Mouse (Mus musculus) common myeloid progenitor, adult 5-6 weeks (primary cell): Measurements from ENCODE around the gene Rrp1b. TPM values are rescaled to one million over a fixed set of nuclear protein-coding genes. Genes with fewer than 3 reads are reported as not detected.
A peak's percentile ranks its signal among the peaks of the same experiment; 100 is the strongest.
"Not testable (repeated sequence)": the region's sequence is repeated elsewhere in the genome, so short reads cannot be mapped to it uniquely, and the experiment has no call there.

Experiments
- ATAC-seq: replicated peaks from 2 replicates; pipeline ENCODE4 v1.8.0; 2016; ENCODE audit warnings: low read depth, mild to moderate bottlenecking, moderate TSS enrichment, inconsistent platforms; ENCODE audit not compliant: poor library complexity, severe bottlenecking
- total RNA-seq: library from RNA; stranded (forward); fragments of 200-1000, 187-1606 nt; gene quantifications from 2 replicates; pipeline ENCODE4 v1.2.3, GENCODE M21; 2017

Rrp1b gene
- total RNA-seq, 1 experiment from 2014 or later = 66.6 TPM

GRCm38 (mm10) chr17:32074658-32075057 is 38.8 kb downstream of the Rrp1b start:
- ATAC-seq = no peak

GRCm38 (mm10) chr17:32075164-32075563 is 39.3 kb downstream of the Rrp1b start:
- peak; percentile 63; the same call in 1 of the 2 replicates for ATAC-seq

DNA sequence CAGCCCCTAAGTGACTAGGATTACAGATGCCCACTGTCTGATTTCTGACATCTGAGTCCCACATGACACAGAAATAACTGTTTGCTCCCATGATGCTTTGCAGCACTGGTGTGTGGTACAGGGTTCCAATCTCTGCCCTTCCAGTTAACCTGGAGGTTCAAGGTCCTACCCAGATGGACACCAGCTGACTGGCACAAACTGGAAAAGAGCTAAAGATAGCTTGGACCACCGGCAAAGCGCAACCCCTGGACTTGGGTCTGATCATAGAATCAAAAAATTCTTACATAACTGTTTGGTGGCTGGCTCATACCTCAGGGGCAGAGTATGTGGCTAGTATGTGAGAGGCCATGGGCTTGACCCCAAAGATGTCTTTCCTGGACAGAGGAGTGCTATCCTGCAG is 47.5 kb downstream of the Rrp1b start:
- ATAC-seq = no peak

- ATAC-seq = no peak
These were observed 51.2 kb downstream of the Rrp1b start for GRCm38 (mm10) chr17:32087069-32087468.

- no peak for ATAC-seq
These were observed 55.1 kb downstream of the Rrp1b start for GRCm38 (mm10) chr17:32091032-32091363.

DNA sequence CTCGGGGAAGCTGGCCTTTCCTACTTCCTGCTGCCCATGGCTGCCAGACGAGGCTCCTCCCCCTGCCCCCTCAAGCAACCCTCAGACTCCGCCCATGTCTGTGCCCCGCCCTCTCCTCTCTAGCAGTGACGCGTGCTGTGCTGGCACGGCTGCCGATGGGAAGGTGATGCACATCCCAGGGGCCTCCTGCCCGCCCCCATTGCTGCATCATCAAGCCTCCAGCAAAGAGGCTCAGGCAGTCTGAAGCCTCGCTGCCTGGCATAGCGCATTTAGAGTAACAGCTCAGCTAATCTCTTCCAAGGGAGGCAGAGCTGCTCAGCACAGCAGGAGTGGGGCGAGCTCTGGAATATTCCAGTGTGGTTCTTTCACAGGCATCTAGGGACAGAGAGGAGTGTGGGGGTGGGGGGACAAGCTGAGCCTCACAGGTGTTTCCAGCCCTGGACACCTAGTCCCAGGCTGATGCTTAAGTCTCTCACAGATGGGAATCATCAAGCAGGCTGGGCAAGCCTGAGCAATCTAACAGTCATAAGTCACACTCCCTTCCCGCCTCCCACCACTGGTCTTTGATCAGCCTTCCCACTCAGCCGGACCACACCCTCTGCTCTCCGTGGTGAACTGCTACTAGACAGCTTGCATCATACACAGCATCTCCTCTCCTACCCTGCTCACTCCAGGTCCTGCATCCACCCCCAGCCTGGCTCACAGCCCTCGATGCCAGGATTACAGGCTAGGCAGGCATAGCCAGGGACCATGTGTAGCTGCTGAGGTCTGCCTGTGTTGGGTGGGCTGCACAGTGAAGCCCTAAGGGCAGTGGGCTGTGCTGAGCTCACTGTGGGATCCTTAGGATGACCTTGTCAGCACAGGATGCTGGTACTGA is 55.7 kb downstream of the Rrp1b start:
- ATAC-seq = peak; percentile 98

GRCm38 (mm10) chr17:32092241-32092619 is 56.3 kb downstream of the Rrp1b start:
- no peak for ATAC-seq

DNA sequence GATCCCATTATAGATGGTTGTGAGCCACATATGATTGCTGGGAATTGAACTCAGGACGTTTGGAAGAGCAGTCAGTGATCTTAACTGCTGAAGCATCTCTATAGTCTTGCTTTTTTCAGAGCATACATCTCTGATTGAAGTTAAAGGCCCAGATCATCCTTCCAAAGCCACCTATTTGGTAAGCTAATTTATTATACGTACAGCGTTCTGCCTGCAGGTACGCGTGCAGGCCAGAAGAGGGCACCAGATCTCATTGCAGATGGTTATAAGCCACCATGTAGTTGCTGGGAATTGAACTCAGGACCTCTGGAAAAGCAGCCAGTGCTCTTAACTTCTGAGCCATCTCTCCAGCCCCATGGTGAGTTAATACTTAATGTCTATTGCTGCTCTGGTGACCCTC is 57.0 kb downstream of the Rrp1b start:
- no peak for ATAC-seq

- ATAC-seq = no peak
These were observed 61.8 kb downstream of the Rrp1b start for GRCm38 (mm10) chr17:32097676-32098075.

- not testable (repeated sequence) for ATAC-seq
These were observed 63.0 kb downstream of the Rrp1b start for GRCm38 (mm10) chr17:32098905-32099304.

GRCm38 (mm10) chr17:32099574-32099942 is 63.7 kb downstream of the Rrp1b start:
- no peak; the same call in 1 of the 2 replicates for ATAC-seq

DNA sequence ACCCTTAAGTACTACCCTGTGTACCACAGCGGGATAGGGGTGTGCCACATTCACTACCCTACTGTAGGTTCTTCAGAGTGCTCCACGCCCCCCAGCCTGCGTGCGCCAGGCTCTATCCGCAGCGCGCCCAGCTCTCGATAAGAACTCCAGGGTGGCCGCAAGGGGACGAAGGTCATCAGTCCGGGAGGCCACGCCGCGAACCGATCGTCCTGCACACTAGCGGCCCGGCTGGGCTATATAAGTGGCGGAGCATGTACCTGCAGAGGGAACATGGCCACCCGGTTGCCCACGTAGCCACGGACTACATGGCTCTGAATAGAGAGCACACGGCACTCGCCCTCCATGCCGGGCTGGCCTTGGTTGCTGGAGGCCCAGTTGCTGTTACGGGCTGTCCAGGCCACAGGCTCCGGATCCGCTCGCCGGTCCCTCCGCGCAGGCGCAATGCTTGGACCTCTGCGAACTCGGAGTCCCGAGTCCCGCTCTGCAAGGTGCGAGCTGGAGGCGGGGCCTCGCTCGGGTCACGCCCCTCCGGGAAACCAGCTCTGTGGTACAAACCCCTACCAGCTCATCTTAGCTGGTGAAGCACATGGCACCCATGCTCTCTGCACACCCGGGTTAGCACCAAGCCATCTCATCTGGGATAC is 64.2 kb downstream of the Rrp1b start:
- ATAC-seq = peak; percentile 71

DNA sequence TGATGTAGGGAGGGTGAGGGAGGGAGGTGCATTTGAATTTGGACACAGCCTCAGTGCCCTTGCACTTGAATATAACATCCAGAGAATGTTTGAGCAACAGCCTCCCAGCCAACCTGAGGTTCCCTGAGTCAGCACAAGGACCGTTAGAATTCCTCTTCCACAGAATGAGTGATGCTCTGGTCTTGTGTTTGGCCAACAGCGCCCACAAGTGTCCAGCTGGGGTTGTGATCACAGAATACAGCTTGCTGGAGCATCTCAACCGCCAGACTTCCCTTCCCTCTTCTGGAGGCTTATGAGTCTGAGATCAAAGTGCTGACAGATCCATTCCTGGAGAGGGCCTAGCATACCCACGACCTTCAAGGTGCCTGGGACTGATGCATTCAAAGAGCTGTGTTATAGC is 67.2 kb downstream of the Rrp1b start:
- ATAC-seq = no peak

GRCm38 (mm10) chr17:32106358-32106757 is 70.5 kb downstream of the Rrp1b start:
- no peak for ATAC-seq

DNA sequence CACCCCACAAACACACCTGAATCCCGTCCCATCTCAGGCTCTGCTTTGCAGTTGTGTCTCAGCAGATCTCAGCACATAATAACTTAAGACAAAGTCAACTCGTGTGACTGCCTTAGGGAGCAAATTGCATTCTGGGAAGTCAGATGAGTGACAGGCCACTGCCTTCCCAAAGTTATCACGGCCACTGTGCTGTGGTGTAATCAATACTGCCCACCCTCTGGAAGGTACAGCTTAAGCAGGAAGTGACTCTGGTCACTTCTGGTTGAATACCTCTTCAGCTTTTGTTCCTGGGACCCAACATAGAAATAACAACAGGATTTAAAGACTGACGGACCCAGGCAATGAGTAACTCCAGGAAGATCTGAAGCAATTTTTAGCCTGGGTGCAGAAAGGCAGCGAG is 72.0 kb downstream of the Rrp1b start:
- no peak for ATAC-seq

DNA sequence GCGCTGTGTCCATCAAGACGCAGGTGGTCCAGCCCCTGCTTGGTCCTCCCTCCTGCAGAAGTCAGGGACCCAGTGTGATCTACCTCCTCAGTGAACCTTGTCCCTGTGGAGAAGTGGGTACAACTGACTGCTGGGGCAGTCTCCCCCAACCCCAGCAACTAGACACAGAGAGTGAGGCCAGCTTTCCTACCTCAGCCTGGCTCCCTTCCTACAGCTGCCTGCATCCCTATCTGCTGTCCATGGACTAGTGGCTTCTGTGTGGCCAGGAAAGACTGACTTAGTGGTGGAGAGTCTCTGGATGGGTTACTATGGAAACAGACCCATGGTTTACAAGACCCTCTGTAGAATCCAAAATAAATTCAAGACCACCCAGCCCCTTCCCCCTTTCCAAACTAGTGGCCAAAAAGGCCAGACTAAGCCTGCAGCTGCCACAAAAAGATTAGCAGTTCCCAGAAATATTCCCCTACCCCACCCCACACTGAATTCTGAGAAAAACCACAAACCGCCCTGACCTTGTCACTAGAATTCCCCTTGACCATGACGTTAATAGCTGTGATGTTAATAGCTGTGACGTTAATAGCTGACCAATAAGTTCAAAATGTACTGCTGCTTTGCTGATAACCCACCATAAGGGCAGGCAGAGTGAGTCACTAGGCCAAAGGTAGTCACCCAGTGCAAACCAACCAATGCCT is 72.6 kb downstream of the Rrp1b start:
- peak; percentile 45 for ATAC-seq

- ATAC-seq = no peak
These were observed 73.5 kb downstream of the Rrp1b start for GRCm38 (mm10) chr17:32109201-32109940.

- ATAC-seq = no peak
These were observed 74.5 kb downstream of the Rrp1b start for GRCm38 (mm10) chr17:32110424-32110823.

DNA sequence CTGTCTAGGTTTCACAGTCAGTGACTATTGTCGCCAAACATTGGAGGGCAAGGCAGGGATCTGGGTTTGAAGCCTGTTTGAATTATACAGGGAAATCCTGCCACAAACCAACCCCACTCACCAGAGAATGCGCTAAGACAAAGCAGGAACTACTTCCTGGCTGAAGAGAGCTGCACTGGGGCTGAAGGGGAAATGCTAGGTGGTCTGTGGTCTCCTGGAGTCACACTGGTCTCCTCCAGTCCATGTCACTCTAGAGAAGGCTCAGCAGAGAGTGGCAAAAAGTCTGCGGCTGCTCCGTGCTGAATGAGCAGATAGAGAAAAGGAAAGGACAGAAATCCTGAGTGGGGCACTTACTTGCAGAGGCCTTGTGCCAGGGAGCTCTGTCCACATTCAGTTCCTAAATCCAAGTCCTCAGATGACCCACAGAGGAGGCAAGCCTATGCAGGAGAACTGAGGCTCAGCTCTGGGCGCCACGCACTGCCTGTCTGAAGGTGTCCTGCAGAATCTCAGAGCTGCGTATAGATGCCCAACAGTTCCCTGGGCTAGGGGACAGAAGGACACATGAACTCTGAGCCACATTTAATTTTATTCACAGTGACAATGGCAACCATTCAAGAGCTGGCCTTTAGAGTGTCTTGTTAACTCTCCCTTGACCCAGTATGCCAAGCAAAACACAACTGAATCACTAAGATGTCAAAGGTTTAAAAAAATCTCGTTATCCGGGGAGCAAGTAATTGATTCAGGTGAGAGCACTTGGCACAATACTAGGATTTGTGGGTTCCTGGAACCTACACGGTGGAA is 75.3 kb downstream of the Rrp1b start:
- ATAC-seq = peak; percentile 53
